Mouse (Mus musculus): ENCODE measurements around the gene Cand2. TPM values are rescaled to one million over a fixed set of nuclear protein-coding genes. Genes with fewer than 3 reads are reported as not detected.

Cand2 gene
- polyA plus RNA-seq, 1 experiment from 2014 or later, result 33.6 TPM

DNA sequence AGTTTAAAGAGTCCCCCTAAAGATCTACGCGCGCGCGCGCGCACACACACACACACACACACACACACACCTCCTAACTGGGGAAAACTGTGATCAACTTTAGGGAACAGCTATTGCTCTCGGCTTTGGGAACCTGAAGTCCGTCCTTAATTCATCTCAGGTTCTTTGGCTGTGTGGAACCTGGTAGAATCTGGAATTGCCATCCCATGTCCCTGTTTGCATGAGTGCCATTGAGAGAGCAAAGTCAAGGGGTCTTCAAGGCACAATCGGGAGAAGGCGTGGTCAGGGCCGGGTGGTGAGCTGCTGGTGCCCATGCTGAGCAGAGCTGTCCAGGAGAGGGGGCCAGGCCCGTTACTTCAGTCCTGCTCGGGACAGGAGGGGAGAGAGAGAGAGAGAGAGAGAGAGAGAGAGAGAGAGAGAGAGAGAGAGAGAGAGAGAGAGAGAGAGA, 348 bp upstream of the Cand2 start:
- Histone ChIP-seq H3K36me3 (peaks cover 8% of the 10 kb centered on the region), H3K4me2 (replicated peaks) (peak overlapping the region; percentile 79), H3K9me3 (replicated peaks) (no peaks in the 10 kb centered on the region), H3K4me1 (peaks cover 29% of the 10 kb centered on the region), H3K9ac (peak overlapping the region; percentile 35), H3K4me3 (replicated peaks) (peak overlapping the region; percentile 83), H3K27ac (replicated peaks) (peak overlapping the region; percentile 75), H3K27me3 (no peaks in the 10 kb centered on the region)
- ATAC-seq (ENCODE audit: insufficient number of reproducible peaks, low FRiP score, low TSS enrichment, low read depth), result peak; percentile 63; the same call in 1 of the 2 replicates
- WGBS, result under 1% methylated on average over 14 of the region's 14 CpGs

DNA sequence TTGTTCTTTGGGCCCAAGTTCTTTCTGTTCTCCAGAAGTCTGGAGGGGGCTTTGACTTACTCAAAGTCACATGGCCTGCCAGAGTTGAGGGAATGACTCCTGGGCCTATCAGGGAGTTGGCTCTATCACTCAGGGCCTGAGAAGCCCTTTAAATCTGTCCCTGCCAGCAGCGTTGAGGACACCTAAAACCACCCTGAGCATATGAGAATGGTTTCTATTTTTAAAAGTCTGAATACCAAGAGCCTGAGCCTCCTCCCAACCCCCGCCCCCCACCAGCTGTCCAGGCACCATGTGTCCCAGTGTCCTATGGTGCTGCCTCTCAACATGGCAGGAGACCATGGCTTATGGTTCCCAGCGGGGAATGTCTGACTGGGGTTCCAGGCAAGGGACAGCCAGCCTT, 1.5 kb downstream of the Cand2 start:
- H3K4me1 ChIP-seq, result peaks cover 29% of the 10 kb centered on the region

DNA sequence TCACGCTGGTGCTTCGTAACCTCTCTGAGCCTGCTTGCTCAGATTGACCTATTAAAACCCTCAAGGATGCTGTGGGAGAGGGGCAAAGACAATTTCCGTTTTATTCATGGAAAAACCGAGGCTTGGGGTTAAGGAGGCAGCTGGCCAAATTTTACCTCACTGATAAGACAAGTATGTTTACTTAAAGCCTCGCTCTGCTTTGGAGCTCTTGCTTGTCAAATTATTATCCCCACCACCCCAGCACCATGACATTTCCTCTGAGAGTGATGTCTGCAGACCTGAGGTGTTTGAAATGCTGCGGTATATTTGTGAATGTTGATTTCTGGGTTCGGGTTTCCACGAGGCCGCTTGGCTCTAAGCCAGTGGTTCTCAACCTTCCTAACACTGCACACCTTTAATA, 2.0 kb downstream of the Cand2 start:
- Histone ChIP-seq H3K4me2 (replicated peaks) (peak overlapping the region; percentile 79), H3K9me3 (replicated peaks) (no peaks in the 10 kb centered on the region), H3K4me1 (peaks cover 29% of the 10 kb centered on the region), H3K36me3 (peaks cover 26% of the 10 kb centered on the region), H3K9ac (0 out of 2 replicates have a peak overlapping the region, but pooled peaks have one; percentile 81), H3K27me3 (no peaks in the 10 kb centered on the region), H3K4me3 (replicated peaks) (peak overlapping the region; percentile 83), H3K27ac (replicated peaks) (peak overlapping the region; percentile 34; the same call in 1 of the 2 replicates)
- 52% methylated on average over 9 of the region's 9 CpGs for WGBS
- ATAC-seq (ENCODE audit: insufficient number of reproducible peaks, low FRiP score, low TSS enrichment, low read depth), result no peak

More for the DNA sequence above, 1.5 kb downstream of the Cand2 start:
- peak overlapping the region; percentile 81 for H3K9ac ChIP-seq
- peak overlapping the region; percentile 79 for H3K4me2 ChIP-seq (replicated peaks)
- H3K27me3 ChIP-seq, result no peaks in the 10 kb centered on the region
- no peaks in the 10 kb centered on the region for H3K9me3 ChIP-seq (replicated peaks)
- WGBS, result 41% methylated on average over 3 of the region's 3 CpGs
- H3K36me3 ChIP-seq, result peaks cover 21% of the 10 kb centered on the region
- ATAC-seq (ENCODE audit: insufficient number of reproducible peaks, low FRiP score, low TSS enrichment, low read depth), result peak; percentile 51; the same call in 1 of the 2 replicates
- H3K4me3 ChIP-seq (replicated peaks), result peak overlapping the region; percentile 83
- peak overlapping the region; percentile 84 for H3K27ac ChIP-seq (replicated peaks)

DNA sequence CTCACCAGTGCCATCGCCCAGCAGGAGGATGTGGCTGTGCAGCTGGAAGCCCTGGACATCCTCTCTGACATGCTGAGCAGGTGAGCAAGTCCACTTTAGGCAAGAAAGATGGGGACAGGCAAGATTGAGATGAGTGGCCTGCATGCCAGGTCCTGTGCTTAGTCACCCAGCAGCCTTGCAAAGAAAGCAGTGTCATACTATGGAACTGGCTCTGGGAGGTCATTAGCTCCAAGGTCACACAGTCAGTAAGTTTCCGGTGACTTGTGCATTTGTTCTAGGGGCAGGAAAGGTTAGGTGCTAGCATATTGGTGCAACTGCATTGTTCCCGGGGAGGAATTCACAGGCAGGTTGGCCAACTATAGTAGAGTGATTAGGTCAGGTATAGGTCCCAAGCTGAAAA, 8.4 kb downstream of the Cand2 start:
- Histone ChIP-seq H3K9ac (no peak overlapping the region), H3K36me3 (peaks cover 91% of the 10 kb centered on the region), H3K9me3 (replicated peaks) (no peaks in the 10 kb centered on the region), H3K27me3 (no peaks in the 10 kb centered on the region), H3K4me2 (replicated peaks) (no peak overlapping the region), H3K27ac (replicated peaks) (no peak overlapping the region), H3K4me1 (no peaks in the 10 kb centered on the region), H3K4me3 (replicated peaks) (no peak overlapping the region)
- ATAC-seq (ENCODE audit: insufficient number of reproducible peaks, low FRiP score, low TSS enrichment, low read depth), result no peak
- 90% methylated on average over 3 of the region's 3 CpGs for WGBS

DNA sequence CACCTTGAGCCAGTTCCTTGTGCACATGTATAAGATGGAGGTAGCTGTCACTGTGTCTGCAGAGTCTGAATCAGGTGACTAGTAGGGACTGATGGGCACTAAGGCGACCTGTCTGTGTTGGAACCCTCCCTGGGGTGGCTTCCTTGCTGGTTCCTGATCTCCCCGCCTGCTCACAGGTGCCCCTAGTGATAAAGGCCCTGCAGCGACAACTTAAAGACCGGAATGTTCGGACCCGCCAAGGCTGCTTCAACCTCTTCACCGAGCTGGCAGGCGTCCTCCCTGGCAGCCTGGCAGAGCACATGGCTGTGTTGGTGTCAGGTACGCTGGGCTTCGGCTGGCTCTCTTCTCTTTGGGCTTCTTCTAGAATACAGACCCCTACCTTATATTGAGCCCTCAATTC, 16.7 kb downstream of the Cand2 start:
- Histone ChIP-seq H3K9me3 (replicated peaks) (no peaks in the 10 kb centered on the region), H3K4me2 (replicated peaks) (no peak overlapping the region), H3K9ac (no peak overlapping the region), H3K4me1 (peaks cover 11% of the 10 kb centered on the region), H3K4me3 (replicated peaks) (no peak overlapping the region), H3K27me3 (no peaks in the 10 kb centered on the region), H3K36me3 (peaks cover 98% of the 10 kb centered on the region), H3K27ac (replicated peaks) (no peak overlapping the region)
- no peak for ATAC-seq (ENCODE audit: insufficient number of reproducible peaks, low FRiP score, low TSS enrichment, low read depth)
- 78% methylated on average over 10 of the region's 10 CpGs for WGBS

DNA sequence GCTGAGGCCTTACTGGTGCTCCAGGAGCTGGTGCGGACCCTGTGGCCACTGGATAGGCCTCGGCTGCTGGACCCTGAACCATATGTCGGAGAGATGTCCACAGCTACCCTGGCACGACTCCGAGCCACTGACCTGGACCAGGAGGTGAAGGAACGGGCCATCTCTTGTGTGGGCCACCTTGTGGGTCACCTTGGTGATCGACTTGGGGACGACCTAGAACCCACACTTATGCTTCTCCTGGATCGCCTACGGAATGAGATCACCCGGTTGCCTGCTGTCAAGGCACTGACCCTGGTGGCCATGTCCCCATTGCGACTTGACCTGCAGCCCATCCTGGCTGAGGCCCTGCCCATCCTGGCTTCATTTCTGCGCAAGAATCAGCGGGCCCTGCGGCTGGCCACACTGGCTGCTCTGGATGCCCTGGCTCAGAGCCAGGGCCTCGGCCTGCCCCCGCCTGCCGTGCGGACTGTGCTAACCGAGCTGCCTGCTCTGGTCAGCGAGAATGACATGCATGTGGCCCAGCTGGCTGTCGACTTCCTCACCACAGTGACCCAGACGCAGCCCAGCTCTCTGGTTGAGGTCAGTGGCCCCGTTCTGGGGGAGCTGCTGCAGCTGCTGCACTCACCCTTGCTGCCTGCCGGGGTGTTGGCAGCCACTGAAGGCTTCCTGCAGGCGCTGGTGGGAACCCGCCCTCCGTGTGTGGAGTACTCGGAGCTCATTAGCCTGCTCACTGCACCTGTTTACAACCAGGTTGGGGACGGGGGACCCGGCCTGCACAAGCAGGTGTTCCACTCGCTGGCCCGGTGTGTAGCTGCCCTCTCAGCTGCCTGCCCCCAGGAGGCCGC, 17.7 kb downstream of the Cand2 start:
- Histone ChIP-seq H3K4me1 (peaks cover 11% of the 10 kb centered on the region), H3K27me3 (no peaks in the 10 kb centered on the region), H3K9me3 (replicated peaks) (no peaks in the 10 kb centered on the region), H3K9ac (no peak overlapping the region), H3K4me2 (replicated peaks) (no peak overlapping the region), H3K27ac (replicated peaks) (peak overlapping the region; percentile 61; the same call in 1 of the 2 replicates), H3K4me3 (replicated peaks) (no peak overlapping the region), H3K36me3 (peaks cover 98% of the 10 kb centered on the region)
- ATAC-seq (ENCODE audit: insufficient number of reproducible peaks, low FRiP score, low TSS enrichment, low read depth), result peak; percentile 70
- 86% methylated on average over 34 of the region's 34 CpGs for whole genome bisulfite sequencing

DNA sequence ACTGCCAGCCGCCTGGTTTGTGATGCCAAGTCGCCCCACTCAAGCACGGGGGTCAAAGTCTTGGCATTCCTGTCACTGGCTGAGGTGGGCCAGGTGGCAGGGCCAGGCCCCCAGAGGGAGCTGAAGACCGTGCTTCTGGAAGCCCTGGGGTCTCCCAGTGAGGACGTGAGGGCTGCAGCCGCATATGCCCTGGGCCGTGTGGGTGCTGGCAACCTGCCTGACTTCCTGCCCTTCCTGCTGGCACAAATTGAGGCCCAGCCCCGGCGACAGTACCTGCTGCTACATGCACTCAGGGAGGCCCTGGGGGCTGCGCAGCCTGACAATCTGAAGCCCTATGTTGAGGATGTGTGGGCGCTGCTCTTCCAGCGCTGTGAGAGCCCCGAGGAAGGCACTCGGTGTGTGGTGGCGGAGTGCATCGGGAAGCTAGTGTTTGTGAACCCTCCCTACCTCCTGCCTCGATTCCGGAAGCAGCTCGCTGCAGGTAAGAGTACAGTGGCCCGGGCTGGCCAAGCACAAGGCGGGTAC, 18.4 kb downstream of the Cand2 start:
- Histone ChIP-seq H3K9me3 (replicated peaks) (no peaks in the 10 kb centered on the region), H3K4me1 (peaks cover 11% of the 10 kb centered on the region), H3K4me2 (replicated peaks) (0 out of 2 replicates have a peak overlapping the region, but pooled peaks have one; percentile 10), H3K9ac (no peak overlapping the region), H3K27me3 (no peaks in the 10 kb centered on the region), H3K4me3 (replicated peaks) (no peak overlapping the region), H3K36me3 (peaks cover 98% of the 10 kb centered on the region), H3K27ac (replicated peaks) (peak overlapping the region; percentile 61; the same call in 1 of the 2 replicates)
- 0 out of 2 replicates have a peak, but pooled peaks have one; percentile 13 for ATAC-seq (ENCODE audit: insufficient number of reproducible peaks, low FRiP score, low TSS enrichment, low read depth)
- 74% methylated on average over 21 of the region's 21 CpGs for WGBS

DNA sequence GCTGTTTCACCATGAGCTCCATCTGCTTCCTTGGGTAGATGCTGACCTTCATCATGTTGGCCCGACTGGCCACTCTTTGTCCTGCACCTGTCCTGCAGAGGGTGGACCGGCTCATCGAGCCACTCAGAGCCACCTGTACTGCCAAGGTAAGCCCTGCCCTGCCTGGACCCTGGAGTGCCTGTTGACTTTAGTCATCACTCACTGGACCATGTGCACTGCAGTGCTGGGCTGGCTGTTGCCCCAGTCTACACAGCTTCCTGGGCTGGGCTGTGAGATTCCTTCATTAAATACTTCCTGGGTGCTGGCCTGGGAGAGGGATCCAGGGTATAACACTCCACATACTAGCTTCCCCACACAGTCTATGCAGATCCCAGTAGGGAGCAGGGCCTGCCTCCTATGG, 27.5 kb downstream of the Cand2 start:
- H3K36me3 ChIP-seq, result peaks cover 97% of the 10 kb centered on the region
- H3K4me3 ChIP-seq (replicated peaks), result no peak overlapping the region
- H3K9ac ChIP-seq, result no peak overlapping the region
- WGBS, result 89% methylated on average over 3 of the region's 3 CpGs
- H3K27me3 ChIP-seq, result no peaks in the 10 kb centered on the region
- no peak overlapping the region for H3K27ac ChIP-seq (replicated peaks)
- H3K4me2 ChIP-seq (replicated peaks), result no peak overlapping the region
- no peak for ATAC-seq (ENCODE audit: insufficient number of reproducible peaks, low FRiP score, low TSS enrichment, low read depth)
- H3K4me1 ChIP-seq, result peaks cover 17% of the 10 kb centered on the region
- H3K9me3 ChIP-seq (replicated peaks), result no peaks in the 10 kb centered on the region

DNA sequence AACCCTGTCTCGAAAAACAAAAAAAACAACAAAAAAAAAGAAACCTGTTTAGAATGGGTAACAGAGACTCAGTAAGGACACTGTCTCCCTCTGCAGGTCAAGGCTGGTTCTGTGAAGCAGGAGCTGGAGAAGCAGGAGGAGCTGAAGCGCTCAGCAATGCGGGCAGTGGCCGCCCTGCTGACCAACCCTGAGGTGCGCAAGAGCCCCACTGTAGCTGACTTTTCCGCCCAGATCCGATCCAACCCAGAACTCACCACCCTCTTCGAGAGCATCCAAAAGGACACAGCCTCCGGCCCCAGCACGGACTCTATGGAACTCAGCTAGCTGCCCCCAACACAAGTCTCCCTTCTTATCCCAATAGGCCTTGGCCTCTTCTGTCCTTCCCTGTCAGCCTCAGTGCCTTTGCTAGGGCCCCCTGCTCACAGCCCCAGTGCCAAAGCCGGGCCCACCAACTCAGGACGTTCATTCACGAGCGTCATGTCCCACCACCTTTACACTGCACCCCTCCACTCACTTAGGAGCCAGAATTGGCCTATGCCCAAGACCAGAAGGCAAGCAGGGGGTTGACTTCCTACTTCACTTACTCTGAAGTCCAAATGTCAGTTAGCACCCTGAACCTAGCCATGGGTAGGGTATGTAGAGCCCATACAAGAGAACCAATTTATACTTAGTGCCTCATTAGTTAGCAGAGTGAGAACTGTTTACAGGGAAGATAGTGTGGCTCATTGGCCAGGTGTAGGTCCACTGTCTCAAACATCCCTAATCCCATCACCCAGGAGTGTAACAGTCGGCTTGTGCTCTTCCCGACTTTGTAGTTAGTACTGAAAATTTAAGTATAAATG, 29.4 kb downstream of the Cand2 start:
- peaks cover 24% of the 10 kb centered on the region for H3K4me1 ChIP-seq
- no peak overlapping the region for H3K4me2 ChIP-seq (replicated peaks)
- H3K27me3 ChIP-seq, result no peaks in the 10 kb centered on the region
- no peaks in the 10 kb centered on the region for H3K9me3 ChIP-seq (replicated peaks)
- H3K27ac ChIP-seq (replicated peaks), result no peak overlapping the region; the same call in 1 of the 2 replicates
- WGBS, result 40% methylated on average over 16 of the region's 16 CpGs
- no peak overlapping the region for H3K9ac ChIP-seq
- H3K4me3 ChIP-seq (replicated peaks), result no peak overlapping the region
- peaks cover 84% of the 10 kb centered on the region for H3K36me3 ChIP-seq
- no peak for ATAC-seq (ENCODE audit: insufficient number of reproducible peaks, low FRiP score, low TSS enrichment, low read depth)

DNA sequence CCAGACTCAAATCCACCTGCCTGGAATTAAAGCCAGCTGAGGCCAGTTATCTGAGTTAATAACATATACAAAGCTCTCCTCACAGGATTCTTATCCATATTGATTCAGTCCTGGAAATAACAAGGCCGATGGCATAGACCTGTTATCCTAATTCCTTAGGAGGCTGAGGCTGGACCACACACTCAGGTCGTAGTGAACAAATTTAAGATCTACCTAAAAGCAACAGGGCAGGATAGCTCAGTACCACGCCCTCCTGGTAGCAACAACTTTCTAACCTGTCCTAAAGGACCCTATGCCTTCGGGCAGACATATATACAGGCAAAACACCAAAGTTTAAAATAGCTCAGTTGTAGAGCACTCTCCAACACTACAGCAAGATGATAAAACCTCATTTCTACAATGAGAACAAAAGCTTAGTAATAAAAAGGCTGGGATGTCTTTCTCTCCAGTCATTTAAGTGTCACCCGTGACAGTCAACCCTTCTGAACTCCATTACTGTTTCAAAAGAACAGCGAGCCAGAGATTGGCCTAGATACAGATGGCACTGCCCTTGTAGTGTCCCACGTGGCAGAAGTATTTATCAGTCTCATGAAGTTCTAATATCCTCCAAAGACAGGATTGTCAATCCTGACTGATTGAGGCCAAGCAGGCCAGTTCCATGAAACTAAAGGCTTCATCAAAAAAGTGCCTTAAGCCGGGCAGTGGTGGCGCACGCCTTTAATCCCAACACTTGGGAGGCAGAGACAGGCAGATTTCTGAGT, 30.3 kb downstream of the Cand2 start:
- 58% methylated on average over 10 of the region's 10 CpGs for WGBS
- Histone ChIP-seq H3K27ac (replicated peaks) (no peak overlapping the region; the same call in 1 of the 2 replicates), H3K9ac (no peak overlapping the region), H3K4me2 (replicated peaks) (no peak overlapping the region), H3K36me3 (peaks cover 75% of the 10 kb centered on the region), H3K9me3 (replicated peaks) (no peaks in the 10 kb centered on the region), H3K27me3 (no peaks in the 10 kb centered on the region), H3K4me1 (peaks cover 24% of the 10 kb centered on the region), H3K4me3 (replicated peaks) (no peak overlapping the region)
- no peak for ATAC-seq (ENCODE audit: insufficient number of reproducible peaks, low FRiP score, low TSS enrichment, low read depth)

Data from embryonic facial prominence, embryonic 15.5 days (tissue).